Mouse (Mus musculus): ENCODE measurements at regions not wholly inside any gene's neighbourhood (a gene's known extent, or its start where the extent isn't known, plus 50 kb on each side); places are given as distances from the start of the nearest gene placed in this dataset.

DNA sequence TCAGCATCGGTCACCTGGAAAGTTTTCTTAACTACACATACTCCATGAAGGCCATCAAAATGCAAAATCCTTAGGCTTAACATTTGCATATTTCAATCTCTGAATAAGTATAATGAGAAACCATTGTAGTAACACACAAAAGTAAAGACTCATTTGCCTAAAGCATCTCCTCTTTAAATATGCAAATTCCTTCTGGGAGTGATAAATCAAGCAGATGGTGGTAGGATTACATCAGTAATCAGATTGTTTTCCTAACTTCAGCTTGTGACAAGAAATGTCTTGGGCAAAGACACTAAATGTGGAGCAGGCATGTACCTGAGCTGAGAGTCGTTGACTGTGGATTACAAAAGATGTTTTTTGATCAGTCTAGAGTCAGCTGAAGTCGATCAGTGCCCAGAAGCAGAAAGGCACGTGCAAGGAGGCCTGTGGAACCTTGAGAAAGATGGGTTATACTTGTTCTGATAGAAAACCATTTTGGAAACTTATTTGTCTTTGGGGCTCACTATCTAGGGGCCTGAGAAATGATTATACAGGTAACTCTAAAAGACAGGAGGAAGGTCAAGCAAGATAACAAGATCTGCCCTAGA, 615.5 kb upstream of the A1bg start:
- Histone ChIP-seq H3K4me2 (ENCODE audit: low read depth) (no peak overlapping the region), H3ac (ENCODE audit: control insufficient read depth, insufficient read length) (no peak overlapping the region), H3K27me3 (ENCODE audit: control insufficient read depth, insufficient read depth, insufficient read length) (no peaks in the 10 kb centered on the region), H3K79me2 (ENCODE audit: control insufficient read depth, insufficient read depth) (no peaks in the 10 kb centered on the region), H3K36me3 (ENCODE audit: control insufficient read depth, insufficient read depth) (no peaks in the 10 kb centered on the region), H3K4me3 (no peak overlapping the region)
- TF ChIP-seq TCF12 (IDR thresholded peaks at IDR 0.05; ENCODE audit: insufficient read depth, poor library complexity, severe bottlenecking) (no peak), E2F4 (IDR thresholded peaks at IDR 0.05; ENCODE audit: insufficient read depth) (no peak), SRF (IDR thresholded peaks at IDR 0.05; ENCODE audit: control insufficient read depth, insufficient read length, low read depth) (no peak), USF1 (IDR thresholded peaks at IDR 0.05; ENCODE audit: low read depth) (no peak), POLR2A (IDR thresholded peaks at IDR 0.05; ENCODE audit: insufficient read length, low read depth) (no peak), REST (IDR thresholded peaks at IDR 0.05; ENCODE audit: insufficient read depth, insufficient read length) (no peak), CEBPB (IDR thresholded peaks at IDR 0.05; ENCODE audit: insufficient read depth, poor library complexity, severe bottlenecking) (no peak), MAX (IDR thresholded peaks at IDR 0.05; ENCODE audit: low read depth) (no peak), MYOG (IDR thresholded peaks at IDR 0.05; ENCODE audit: control insufficient read depth in 1 of 3, insufficient read depth in 1 of 3, insufficient read length in 2 of 3, low read depth in 2 of 3) (no peak), POLR2AphosphoS2 (IDR thresholded peaks at IDR 0.05; ENCODE audit: insufficient read length, low read depth) (no peak), MYOD1 (IDR thresholded peaks at IDR 0.05; ENCODE audit: control insufficient read depth in 1 of 3, insufficient read length in 2 of 3, low read depth in 2 of 3) (no peak), TCF3 (IDR thresholded peaks at IDR 0.05; ENCODE audit: insufficient read length, low read depth) (no peak)

DNA sequence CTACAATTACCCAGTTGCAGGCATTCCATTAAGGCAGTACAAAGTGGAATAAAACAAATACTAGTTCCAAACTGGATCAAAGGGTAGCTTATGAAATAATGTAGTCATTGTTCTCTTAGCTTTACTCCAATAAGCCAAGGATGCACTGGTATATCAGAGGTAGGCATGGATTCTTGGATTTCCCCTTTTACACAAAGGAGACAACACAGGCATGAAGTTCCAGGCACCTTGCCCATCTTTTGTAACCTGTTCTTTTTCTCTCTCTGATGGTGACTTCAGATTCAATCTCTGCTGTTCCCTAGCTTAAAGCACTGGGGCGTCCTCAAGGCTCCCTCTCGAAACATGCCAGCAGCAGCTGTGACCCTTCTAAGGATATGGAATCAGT, 613.5 kb upstream of the A1bg start:
- Histone ChIP-seq H3K4me3 (no peak overlapping the region), H3K79me2 (ENCODE audit: control insufficient read depth, insufficient read depth) (no peaks in the 10 kb centered on the region), H3K36me3 (ENCODE audit: control insufficient read depth, insufficient read depth) (no peaks in the 10 kb centered on the region), H3K27me3 (ENCODE audit: control insufficient read depth, insufficient read depth, insufficient read length) (no peaks in the 10 kb centered on the region), H3K4me2 (ENCODE audit: low read depth) (no peak overlapping the region), H3ac (ENCODE audit: control insufficient read depth, insufficient read length) (no peak overlapping the region)
- no peak for TF ChIP-seq TCF3 (IDR thresholded peaks at IDR 0.05; ENCODE audit: insufficient read length, low read depth)
- TF ChIP-seq MYOG (IDR thresholded peaks at IDR 0.05; ENCODE audit: control insufficient read depth in 1 of 3, insufficient read depth in 1 of 3, insufficient read length in 2 of 3, low read depth in 2 of 3), result no peak
- no peak for TF ChIP-seq POLR2A (IDR thresholded peaks at IDR 0.05; ENCODE audit: insufficient read length, low read depth)
- TF ChIP-seq E2F4 (IDR thresholded peaks at IDR 0.05; ENCODE audit: insufficient read depth), result no peak

DNA sequence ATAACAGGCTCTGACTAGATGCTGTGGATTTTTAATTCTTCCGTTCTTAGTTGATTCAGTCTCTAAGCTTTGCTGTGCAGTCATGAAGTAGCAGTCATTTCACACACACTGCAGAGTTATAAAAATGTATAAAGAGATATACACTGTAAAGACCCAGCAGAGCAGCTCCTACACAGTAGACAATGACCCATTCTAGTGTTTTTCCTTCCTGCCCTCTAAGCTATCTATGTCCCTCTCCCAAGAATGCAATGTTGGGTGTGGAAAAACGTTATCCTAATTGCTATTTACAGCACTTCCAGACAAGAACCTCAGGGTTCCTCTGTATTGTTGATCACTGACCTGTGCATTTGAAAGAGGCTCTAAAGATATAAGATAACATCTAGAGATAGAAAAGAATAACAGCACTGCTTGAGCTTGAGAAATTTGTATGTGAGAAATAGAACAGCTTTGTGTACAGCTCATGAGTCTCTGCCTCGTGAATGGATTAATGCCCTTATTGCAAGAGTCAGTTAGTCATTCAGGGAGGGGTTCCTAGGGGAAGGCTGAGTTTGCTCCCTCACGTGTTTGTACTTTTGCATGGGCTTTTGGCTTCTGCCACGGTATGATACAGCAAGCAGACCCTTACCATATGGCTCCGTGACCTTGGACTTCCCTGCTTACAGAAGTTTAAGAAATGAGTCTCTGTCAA, 613.0 kb upstream of the A1bg start:
- Histone ChIP-seq H3K27me3 (ENCODE audit: control insufficient read depth, insufficient read depth, insufficient read length) (no peaks in the 10 kb centered on the region), H3K79me2 (ENCODE audit: control insufficient read depth, insufficient read depth) (no peaks in the 10 kb centered on the region), H3K4me2 (ENCODE audit: low read depth) (no peak overlapping the region), H3K4me3 (no peak overlapping the region), H3K36me3 (ENCODE audit: control insufficient read depth, insufficient read depth) (no peaks in the 10 kb centered on the region), H3ac (ENCODE audit: control insufficient read depth, insufficient read length) (no peak overlapping the region)
- TF ChIP-seq USF1 (IDR thresholded peaks at IDR 0.05; ENCODE audit: low read depth), result no peak
- no peak for TF ChIP-seq TCF3 (IDR thresholded peaks at IDR 0.05; ENCODE audit: insufficient read length, low read depth)

DNA sequence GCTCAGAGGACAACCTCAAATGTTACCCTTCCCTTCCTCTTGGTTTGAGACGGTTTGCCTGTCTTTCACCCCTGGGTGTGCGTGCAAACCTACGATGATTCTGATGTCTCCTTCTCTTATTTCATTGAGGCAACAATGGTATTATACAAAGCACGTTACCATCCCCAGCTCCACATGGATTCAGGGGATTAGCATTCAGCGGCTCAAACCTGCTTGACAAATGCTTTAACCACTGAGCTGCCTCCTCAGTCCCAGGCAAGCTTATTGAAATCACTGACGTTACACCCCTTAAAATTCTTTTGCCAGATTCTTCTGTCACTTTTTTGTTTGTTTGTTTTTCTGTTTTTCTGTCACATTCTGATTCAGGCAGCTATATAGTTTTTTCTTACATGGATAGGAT, 612.4 kb upstream of the A1bg start:
- no peak overlapping the region for H3ac ChIP-seq (ENCODE audit: control insufficient read depth, insufficient read length)
- no peaks in the 10 kb centered on the region for H3K79me2 ChIP-seq (ENCODE audit: control insufficient read depth, insufficient read depth)
- H3K27me3 ChIP-seq (ENCODE audit: control insufficient read depth, insufficient read depth, insufficient read length), result no peaks in the 10 kb centered on the region
- no peak overlapping the region for H3K4me3 ChIP-seq
- no peaks in the 10 kb centered on the region for H3K36me3 ChIP-seq (ENCODE audit: control insufficient read depth, insufficient read depth)
- no peak overlapping the region for H3K4me2 ChIP-seq (ENCODE audit: low read depth)
- TF ChIP-seq POLR2AphosphoS2 (IDR thresholded peaks at IDR 0.05; ENCODE audit: insufficient read length, low read depth), result no peak

DNA sequence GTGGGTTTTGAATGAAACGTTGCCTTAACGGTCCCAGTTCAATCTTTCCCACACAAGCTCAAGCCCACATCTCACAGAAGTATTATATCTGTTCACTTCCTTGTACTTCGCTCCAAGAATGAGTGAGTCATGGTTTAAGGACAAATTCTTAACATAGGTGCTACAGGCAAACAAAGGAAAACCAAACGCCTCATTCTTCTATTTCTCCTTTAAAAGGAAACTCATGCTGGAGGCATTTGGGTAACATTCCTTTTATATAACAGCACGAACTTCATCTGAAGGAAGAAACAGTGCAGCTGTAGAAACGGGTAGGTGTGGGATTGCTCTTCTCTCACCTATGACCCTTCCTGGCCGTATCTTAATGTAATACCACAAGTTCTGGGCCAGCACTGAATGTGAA, 610.0 kb upstream of the A1bg start:
- no peaks in the 10 kb centered on the region for H3K36me3 ChIP-seq (ENCODE audit: control insufficient read depth, insufficient read depth)
- H3K79me2 ChIP-seq (ENCODE audit: control insufficient read depth, insufficient read depth), result no peaks in the 10 kb centered on the region
- TF ChIP-seq MAX (IDR thresholded peaks at IDR 0.05; ENCODE audit: low read depth) (no peak), SRF (IDR thresholded peaks at IDR 0.05; ENCODE audit: control insufficient read depth, insufficient read length, low read depth) (no peak), TCF3 (IDR thresholded peaks at IDR 0.05; ENCODE audit: insufficient read length, low read depth) (no peak), E2F4 (IDR thresholded peaks at IDR 0.05; ENCODE audit: insufficient read depth) (no peak), CEBPB (IDR thresholded peaks at IDR 0.05; ENCODE audit: insufficient read depth, poor library complexity, severe bottlenecking) (no peak), TCF12 (IDR thresholded peaks at IDR 0.05; ENCODE audit: insufficient read depth, poor library complexity, severe bottlenecking) (no peak), MYOG (IDR thresholded peaks at IDR 0.05; ENCODE audit: control insufficient read depth in 1 of 3, insufficient read depth in 1 of 3, insufficient read length in 2 of 3, low read depth in 2 of 3) (no peak), POLR2AphosphoS2 (IDR thresholded peaks at IDR 0.05; ENCODE audit: insufficient read length, low read depth) (no peak), REST (IDR thresholded peaks at IDR 0.05; ENCODE audit: insufficient read depth, insufficient read length) (no peak), USF1 (IDR thresholded peaks at IDR 0.05; ENCODE audit: low read depth) (no peak), POLR2A (IDR thresholded peaks at IDR 0.05; ENCODE audit: insufficient read length, low read depth) (no peak)
- no peaks in the 10 kb centered on the region for H3K27me3 ChIP-seq (ENCODE audit: control insufficient read depth, insufficient read depth, insufficient read length)
- H3K4me3 ChIP-seq, result no peak overlapping the region
- H3ac ChIP-seq (ENCODE audit: control insufficient read depth, insufficient read length), result no peak overlapping the region
- H3K4me2 ChIP-seq (ENCODE audit: low read depth), result peak overlapping the region; percentile 22

All from myocyte (in vitro differentiated cells).